Mouse (Mus musculus): ENCODE results near the gene Hand1. TPM values are rescaled to one million over a fixed set of nuclear protein-coding genes. Genes with fewer than 3 reads are reported as not detected.
"Not testable (repeated sequence)": the region's sequence is repeated elsewhere in the genome, so short reads cannot be mapped to it uniquely, and the experiment has no call there.

Gene Hand1
- not detected for total RNA-seq (2021)
- long read RNA-seq, experiment 1 = 0 reads
- long read RNA-seq, experiment 2 = 0 reads

DNA sequence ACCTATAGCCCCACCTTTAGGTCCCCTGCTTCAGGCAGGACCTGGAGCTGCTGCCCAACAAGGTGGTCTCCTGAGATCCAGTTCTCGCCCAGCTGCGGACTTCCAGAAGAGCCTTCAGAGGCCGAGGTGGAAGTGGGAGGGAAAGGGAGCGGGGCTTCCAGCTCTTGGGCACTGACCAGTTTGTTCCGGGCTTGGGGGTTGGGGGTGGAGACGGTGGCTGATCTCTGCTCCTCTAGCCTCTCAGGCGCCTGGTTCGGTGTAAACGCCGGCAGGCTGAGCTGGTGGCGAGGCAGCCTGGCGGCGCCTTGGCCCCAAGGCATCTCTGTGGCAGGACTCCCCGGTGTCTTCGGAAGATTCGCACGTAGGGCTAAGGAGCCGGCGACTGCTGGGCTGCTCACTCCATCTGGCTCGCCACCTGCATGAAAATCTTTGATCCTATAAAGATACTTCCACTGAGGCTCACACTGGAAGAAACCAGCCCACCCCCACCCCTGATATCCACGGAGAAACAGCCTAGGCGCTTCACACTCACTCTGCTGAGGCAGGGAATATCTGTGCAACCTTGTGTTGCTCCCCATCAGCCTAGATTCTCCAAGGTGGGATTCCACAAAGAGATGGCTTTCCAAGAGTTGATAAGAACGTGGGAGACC lies at the start of gene Hand1:
Hand1 (minus strand) TSS at position 267 of the 650 bp plus-strand sequence.
- no peak for DNase-seq (ENCODE audit: low spot score)

DNA sequence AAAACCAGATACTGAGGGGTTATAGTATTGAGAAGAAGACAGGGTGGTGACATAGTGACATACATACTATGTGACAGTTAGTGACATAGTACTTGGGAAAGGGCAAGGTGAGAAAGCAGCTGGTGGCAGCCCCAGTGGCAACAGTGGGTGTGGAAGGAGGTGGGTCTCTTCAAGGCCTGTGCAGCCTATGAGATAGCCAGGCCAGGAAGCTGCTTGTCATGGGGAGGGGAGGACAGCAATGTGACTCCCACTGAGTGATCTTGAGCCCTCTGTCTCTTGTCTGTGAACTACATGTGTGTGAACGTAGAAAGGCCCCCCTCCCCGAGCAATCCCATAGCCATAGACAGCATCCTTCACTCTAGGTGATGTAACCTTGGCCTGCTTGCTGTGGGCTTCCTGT lies 43.5 kb upstream of the Hand1 start:
- DNase-seq (ENCODE audit: low spot score) = no peak

DNA sequence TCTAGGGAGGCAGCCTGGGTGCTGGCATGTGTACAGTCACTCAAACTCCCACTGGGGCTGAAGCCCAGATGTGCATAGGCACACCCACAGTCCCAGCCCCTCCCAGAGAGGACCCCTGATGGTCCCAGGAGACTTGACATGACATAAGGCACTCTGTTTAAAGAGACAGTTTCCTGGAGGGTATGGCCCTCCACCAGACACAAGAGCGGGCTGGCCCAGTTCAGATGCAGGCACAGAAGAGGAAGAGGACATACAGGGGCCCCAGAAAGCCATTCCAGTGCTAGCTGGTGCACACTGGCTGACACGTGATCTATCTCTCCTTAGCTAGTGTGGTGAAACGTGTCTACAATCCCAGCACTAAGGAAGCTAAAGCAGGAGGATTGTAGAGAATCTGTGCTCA lies 40.4 kb upstream of the Hand1 start:
- DNase-seq (ENCODE audit: low spot score) = no peak

DNA sequence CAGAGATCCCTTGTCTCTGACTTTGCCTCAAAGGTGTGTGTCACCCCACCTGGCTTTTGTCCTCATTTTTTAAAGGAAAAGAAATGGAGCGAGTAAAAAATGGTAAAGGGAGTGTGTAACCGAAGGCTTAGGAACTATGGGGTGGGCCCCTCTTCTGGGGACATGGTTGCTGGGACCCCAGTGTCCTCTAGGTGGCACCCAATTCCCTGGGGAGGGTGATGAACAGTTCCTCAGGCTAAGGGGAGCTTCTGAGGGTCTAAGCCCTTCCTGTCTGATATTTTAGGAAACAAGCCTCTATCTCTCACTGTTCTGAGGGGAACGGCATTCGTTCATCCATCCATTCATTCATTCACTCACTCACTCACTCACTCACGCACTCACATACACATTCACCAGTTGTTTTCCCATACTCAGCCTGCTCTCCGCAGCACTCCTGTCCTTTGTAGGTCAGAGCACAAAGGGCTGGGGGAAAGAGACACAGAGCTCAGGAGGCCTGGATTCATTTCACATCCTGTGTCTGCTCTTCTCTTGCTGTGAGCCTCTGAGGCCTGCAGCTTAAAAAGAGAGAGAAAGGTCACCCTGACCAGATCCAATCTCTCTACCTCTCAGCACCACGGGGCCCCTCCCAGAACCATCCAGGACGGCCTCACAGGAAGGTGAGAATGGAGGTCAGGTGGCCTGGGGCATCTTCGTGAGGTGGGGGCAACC lies 36.3 kb upstream of the Hand1 start:
- DNase-seq (ENCODE audit: low spot score) = peak; percentile 18

DNA sequence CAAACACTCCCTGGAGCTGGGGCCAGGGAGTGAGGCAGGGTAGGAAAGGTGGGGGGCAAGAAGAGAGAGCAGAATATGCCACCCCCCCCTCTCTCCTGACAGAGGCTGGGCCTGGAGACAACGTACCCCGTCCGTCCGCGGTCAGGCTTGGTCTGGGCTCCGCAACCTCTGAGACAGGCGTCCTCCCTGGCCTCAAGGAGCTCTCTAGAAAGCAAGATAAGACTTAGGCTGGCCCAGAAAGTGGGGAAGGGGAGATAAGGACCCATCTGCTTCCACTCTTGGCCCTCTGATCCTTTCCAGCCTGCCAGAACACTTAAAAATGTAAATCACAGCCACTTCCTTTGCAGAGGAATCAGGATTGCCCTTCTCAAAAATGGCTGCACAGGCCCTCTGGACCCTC lies 33.8 kb upstream of the Hand1 start:
- DNase-seq (ENCODE audit: low spot score) = no peak

DNA sequence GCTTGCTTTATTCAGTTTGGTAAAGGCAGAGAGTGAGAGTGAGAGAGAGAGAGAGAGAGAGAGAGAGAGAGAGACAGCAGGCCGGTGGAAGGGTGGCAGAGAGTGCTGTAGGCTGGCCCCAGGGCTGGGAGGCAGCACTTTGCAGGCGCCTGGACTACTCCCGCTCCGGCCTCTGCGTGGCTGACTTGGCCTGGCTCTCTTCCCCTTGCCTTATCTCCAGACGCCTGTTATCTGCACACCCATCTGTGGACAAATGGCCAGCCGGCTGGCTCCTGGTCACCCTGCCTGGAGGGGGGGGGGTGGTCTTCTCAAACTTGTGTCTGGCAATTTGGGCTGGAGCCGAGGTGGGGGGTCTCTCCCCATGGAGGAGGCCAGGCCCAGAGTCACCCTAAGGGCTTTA lies 32.0 kb upstream of the Hand1 start:
- no peak for DNase-seq (ENCODE audit: low spot score)

DNA sequence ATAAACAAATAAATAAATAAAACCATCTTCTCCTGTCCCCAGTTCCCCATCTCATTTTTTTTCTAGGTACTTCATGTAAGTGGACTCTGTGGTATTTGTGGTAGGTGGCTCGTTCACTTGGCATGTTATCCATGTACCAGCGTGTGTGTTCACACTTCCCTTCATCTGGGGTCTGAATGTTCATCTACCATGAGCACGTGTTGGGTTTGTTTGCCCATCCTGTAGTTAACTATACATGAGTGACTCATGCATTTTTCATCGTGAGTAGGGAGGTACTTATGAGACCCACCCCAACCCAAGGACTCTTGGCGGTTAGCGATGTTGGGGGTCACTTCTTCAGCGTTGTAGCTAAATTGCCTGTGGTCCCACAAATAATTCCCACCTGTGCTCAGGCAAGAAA lies 29.5 kb upstream of the Hand1 start:
- no peak for DNase-seq (ENCODE audit: low spot score)

DNA sequence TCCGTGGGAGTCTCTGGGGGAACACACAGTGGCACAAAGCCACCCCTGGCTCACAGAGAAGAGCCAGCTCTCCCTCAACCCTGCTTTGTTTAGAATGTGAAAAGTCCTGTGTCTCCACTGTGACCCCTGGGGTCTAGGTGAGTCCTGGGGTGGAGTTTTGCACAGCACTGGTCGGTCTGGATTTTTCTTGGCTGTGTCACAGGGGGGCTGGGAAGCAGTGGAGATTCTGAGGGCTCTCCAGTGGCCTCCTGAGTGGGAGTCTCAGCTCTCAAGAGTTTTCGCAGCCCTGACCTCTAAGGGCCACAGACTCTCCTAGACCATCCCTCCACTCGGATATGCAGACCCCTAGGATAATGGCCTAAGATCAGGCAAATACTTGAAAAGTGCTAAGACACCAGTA lies 25.1 kb upstream of the Hand1 start:
- DNase-seq (ENCODE audit: low spot score) = no peak

DNA sequence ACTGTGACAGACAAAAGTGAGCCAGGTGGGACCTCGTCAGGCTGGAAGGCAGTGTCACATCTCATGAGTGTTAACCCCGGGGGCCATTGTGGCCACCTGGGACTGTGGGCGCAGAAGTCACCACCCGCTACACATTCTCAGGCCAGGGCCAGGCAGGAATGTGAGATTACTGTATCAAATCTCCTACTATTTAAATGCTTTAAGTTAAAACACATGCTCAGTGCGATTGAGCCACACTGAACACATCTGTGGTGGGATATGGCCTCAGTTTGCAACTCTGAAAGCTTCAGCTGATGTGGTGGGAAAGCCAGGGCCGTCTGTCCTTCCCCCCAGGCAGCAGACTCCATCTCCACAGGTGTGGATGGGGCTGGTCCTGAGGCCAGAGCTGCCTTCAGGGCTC lies 21.0 kb upstream of the Hand1 start:
- DNase-seq (ENCODE audit: low spot score) = no peak

DNA sequence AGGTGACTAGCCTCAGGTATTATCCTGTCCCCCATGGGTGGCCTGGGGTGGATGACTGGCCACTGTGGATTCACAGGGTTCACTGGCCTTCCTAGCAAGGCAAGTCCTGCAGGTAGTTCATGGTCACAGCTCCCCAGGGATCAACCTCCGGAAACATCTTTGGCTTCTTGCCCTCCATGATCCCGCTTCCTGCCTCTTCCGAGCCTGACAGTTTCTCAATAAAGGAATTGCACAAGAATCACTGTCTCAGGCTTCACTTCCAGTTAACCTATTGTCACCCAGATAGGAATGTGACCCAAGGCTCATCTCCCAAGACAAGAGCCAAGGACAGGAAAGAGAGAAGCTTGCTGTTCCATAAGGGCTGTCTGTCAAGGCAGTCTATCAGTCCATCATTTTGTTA lies 18.3 kb upstream of the Hand1 start:
- DNase-seq (ENCODE audit: low spot score) = no peak

DNA sequence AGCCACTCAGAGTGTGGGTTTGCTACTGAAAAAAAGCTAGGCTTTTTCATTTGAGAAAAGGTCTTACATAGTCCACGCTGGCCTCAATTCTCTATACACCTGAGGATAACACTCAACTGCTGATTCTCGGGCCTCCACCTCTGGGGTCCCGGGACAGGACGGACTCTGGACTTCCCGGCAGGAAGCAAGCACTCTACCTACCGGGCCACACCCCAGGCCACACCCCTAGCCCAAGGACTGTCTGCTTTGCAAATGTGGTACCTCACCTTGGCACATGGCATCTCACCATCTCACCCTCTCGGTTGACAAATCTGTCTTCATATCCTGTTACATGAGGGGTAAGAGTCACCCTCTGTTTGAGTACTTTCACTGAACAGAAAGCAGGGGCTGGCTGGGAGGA lies 17.7 kb upstream of the Hand1 start:
- DNase-seq (ENCODE audit: low spot score) = no peak

DNA sequence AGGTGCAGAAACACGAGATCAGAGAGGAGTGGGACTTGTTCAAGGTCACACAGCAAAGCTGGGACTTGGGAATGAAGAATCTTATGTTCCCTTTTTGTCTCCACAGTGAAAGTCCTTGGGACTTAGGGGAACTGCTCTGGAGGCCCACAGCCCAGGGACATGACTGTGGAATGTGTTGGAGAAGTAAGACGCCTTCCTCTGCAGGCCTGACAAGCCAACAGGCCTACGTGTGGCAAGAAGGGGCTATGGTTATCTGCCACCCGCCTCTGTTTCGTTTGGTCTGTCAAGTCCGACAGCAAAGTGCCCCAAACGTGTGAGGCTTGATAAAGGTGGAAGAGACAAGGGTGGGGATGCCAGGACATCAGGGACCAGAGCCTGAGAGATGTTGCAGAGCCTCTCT lies 14.8 kb upstream of the Hand1 start:
- no peak for DNase-seq (ENCODE audit: low spot score)

DNA sequence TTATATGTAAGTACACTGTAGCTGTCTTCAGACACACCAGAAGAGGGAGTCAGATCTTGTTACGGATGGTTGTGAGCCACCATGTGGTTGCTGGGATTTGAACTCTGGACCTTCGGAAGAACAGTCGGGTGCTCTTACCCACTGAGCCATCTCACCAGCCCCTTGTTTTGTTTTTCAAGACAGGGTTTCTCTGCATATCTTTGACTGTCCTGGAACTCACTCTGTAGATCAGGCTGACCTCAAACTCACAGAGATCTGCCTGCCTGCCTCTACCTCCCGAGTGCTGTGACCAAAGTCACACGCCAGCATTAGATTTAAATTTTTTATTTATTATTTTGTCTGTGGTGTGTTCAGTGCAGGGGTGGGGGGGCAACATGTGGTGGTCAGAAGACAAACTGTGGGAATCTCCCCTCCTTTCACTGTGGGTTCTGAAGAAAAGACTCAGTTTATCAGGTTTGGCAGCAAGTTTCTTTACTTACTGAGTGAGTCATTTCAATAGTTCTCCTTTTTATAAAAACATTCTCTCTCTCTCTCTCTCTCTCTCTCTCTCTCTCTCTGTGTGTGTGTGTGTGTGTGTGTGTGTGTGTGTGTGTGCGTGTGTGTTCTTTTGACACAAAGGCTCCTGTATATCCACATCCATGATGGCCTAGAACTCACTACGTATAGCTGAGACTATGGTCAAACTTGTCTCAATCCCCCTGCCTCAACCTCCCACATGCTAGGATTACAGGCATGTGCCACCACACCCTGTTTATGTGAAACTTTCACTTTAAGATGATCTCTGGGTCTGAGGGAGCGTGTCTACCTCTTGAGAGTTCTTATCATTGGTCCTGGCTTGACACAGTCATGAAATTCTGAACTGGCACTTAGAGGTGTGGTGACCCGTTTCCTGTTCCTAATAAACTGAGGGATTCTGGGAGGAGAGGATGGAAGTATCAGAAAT lies 14.1 kb upstream of the Hand1 start:
- DNase-seq (ENCODE audit: low spot score) = not testable (repeated sequence)

DNA sequence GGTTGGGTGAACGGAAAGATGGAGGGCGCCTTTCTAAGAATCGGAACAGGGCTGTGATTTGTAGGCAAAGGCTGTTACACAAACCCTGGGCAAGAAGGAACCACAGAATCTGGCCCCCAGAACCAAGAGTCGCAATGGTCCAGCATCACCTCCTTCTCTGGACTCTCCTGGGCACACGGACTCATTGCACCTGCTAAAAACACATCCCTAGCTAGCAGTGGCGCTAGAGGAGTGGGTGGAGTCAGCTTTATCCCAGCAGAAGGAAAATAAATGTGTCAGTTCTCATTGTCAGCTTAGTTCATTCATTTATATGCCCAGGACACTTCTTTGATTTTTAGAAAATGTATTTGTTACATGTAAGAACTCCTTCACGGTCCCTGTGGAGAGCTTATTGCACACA lies 8.8 kb upstream of the Hand1 start:
- DNase-seq (ENCODE audit: low spot score) = no peak

DNA sequence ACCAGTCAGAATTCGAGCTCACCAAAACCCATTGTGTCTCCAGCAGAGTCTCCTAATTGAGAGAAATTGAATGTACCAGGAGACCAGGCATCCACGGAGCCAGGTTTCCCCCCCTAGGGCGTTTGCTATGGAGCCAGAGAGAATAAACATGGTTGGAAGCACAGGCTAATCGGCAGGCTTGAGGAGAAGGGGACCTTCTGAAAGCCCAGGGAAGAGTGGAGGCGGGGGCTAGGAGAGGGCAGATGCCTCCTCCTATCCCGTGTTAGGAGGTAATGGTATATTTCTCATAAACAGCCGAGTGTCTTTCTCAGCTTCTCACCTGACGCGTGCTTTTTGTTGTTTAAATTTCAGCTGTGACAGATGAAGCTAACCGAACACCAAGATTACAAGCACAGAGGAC lies 8.4 kb upstream of the Hand1 start:
- DNase-seq (ENCODE audit: low spot score) = no peak

DNA sequence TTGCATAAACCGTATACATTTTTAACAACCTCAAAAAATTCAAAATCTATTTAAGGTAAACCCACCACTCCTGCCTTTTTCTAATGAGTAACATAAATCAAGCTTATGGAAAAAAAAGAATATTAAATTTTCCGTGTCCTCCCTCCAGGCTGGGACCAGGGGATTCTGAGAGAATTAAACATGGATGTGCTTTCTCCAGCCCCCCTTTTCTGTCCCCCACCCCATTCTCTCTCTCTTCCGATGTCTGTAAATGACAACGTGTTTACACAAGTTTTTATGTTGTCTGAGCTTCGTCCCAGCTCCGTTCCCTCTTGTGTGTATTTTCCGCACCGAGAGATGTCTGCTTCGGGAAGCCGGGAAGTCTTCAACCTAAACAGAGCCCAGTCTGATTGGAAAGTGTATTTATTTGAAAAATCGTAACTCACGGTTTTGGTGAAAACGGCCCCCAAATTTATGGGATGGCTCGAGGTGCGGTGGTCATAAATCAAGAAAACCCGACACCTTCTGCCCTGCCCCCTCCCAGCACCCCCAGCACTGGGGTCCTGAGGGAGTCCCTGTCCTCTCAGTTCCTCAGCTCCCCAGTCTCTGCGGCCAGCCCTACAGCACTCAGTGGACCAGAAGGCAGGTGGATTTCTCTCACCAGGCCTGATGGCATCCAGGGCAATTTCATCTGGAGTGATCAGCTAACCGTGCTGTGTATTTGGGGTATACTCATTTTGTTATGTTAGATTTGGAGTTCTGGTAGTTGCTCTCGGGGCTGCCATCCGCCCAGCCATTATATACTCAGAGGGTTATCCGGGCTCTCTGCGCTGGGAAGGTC lies 5.5 kb upstream of the Hand1 start:
- DNase-seq (ENCODE audit: low spot score) = no peak

DNA sequence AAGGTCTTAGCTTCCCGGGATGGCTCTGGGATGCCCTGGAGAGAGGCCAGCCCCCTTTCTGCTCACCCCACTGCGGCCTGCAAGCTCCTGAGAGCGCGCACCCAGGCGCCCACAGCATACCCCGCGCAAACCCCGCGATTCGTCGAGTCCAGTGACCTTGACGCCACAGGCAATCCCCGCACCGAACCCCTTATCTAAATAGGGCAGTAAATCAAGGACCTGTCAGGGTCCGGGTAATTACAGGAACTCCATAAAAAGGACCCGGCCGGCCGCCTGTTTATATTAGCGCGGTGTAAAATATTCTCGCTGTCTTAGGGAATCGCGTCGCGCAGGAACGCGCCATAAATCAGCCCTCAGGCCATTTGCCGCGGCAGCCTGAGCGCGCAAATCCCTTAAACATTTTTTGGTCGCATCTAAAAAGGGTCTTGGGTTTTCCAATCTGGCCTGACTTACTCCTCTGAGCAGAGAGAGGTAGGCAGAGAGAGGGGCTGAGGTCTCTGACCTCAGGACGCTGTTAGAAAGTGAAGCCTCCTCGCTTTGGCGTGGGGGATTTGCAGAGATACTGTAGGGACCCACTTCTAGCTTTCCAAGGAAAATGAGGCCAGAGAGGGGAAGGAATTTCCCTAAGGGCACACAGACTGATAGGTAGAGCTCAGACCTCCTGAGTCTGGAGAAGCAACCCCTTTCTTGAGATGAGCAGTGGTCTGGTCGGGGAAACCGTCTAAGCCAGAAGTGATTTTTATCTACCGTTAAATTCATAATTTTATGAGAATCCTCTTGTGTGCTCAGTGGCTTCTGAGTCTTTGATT lies 4.5 kb upstream of the Hand1 start:
- no peak for DNase-seq (ENCODE audit: low spot score)

DNA sequence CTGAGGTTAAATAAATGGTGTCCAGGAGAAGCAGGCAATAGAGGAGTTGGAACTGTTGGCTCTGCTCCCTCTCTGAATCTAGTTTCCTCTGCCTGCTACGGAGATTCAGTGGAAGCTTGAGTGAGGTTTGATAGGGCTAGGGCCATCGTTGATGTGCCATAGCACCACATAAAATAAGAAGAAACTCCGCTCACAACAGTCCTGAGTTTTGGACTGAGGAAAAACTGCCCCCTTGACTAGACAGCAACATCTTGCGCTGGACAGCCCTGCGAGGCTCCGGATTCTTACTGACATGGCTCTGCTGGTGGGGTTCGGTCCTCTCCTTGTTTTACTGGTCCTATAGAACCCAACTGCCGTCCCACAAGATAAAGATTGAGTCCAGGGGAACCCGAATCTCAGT lies 3.8 kb upstream of the Hand1 start:
- DNase-seq (ENCODE audit: low spot score) = no peak

DNA sequence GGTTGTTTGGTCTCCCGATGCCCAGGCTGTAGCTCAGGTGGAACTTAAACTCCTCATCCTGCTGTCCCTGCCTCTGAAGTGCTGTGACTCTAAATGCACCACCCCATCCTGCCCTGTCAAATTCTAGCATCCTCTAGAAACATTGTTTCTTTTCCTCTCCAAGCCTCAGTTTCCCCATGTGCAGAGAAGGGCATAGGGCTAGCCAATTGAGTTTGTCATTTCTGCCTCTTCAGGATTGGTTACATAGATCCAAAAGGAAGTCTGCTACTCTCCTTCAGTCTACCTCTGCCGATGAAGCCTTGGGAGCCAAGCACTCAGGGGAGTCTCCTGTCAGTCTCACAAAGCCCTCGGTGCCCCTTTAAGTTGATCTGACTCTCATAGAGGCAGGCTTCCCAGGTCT lies 3.3 kb upstream of the Hand1 start:
- DNase-seq (ENCODE audit: low spot score) = no peak

DNA sequence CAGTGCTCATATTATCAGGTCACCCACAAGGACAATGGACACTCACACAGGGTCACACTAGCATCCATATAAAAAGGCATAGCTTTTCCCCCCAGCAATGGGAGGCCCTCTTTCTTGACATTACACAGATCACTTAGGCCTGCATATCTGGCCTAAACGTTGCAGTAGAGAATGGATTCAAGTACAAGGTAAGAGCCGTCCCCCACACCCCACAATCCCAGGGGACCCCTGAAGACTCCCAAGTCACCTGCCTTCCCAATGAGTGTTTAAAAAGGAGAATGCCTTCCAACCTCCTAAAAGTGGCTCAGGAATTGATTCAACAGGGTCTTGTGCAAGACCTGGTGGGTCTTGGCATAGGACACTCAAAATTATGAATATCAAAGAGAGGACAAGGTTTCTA lies 2.7 kb upstream of the Hand1 start:
- no peak for DNase-seq (ENCODE audit: low spot score)

DNA sequence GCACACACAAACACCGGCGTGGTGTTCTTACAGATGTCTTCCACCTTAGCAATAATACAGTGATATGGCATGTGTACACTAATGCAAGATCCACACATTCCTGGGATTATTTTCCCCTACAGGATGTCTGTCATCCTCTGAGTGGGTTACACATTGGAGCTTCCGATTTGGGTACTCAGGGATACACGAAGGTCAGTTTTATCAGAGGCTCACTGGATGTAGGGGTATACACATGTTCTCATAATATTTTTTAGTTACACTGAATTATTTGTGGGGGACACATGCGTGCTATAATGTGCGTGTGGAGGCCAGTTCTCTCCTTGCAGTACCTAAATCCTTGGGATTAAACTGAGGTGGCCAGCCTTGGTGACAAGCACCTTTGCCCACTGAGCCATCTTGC lies 1.4 kb upstream of the Hand1 start:
- DNase-seq (ENCODE audit: low spot score) = no peak

All from gastrocnemius, adult 18-20 months (tissue).